ENCODE assay signal across 9 mouse cellular contexts in genomic region chr3:10126952-10127351, GRCm38 (mm10). TPM values are rescaled to one million over a fixed set of nuclear protein-coding genes. Genes with fewer than 3 reads are reported as not detected.
A peak's percentile ranks its signal among the peaks of the same experiment; 100 is the strongest.
DNase-seq lines count a peak whose midpoint lies in the region; ATAC-seq and TF ChIP-seq lines count a peak whose summit lies in the region.
"Had no signal": no experiment of that assay in that cellular context is flagged by ENCODE, and none has a peak within 500 bp of the region (broad histone marks: within the 10 kb centered on the region; RNA-seq: fewer than 3 reads in every experiment).

No protein-coding gene starts in this region.

- no peaks in the 10 kb centered on the region for H3K9me3 ChIP-seq in limb, embryonic 15.5 days
- no peaks in the 10 kb centered on the region for H3K9me3 ChIP-seq in limb, embryonic 10.5 days (replicated peaks)
- H3K9me3 ChIP-seq in forebrain, postnatal 0 days (ENCODE audit: low read length): no peaks in the 10 kb centered on the region
- H3K9me3 ChIP-seq: liver, embryonic 13.5 days had no signal

- H3K9ac ChIP-seq in limb, embryonic 15.5 days: no peak overlapping the region
- no peak overlapping the region for H3K9ac ChIP-seq in forebrain, postnatal 0 days
- H3K9ac ChIP-seq: liver, embryonic 13.5 days had no signal

- no peak overlapping the region for H3K4me3 ChIP-seq in limb, embryonic 15.5 days
- H3K4me3 ChIP-seq in limb, embryonic 10.5 days: no peak overlapping the region
- no peak overlapping the region for H3K4me3 ChIP-seq in forebrain, postnatal 0 days (ENCODE audit: low read depth, low read length)
- H3K4me3 ChIP-seq: liver, embryonic 13.5 days had no signal

- H3K27me3 ChIP-seq in limb, embryonic 15.5 days: no peaks in the 10 kb centered on the region
- no peaks in the 10 kb centered on the region for H3K27me3 ChIP-seq in limb, embryonic 10.5 days (ENCODE audit: low read depth, poor library complexity, severe bottlenecking)
- no peaks in the 10 kb centered on the region for H3K27me3 ChIP-seq in forebrain, postnatal 0 days (ENCODE audit: insufficient read depth, low read length)

- no peaks in the 10 kb centered on the region for H3K36me3 ChIP-seq in limb, embryonic 15.5 days
- H3K36me3 ChIP-seq in limb, embryonic 10.5 days: no peaks in the 10 kb centered on the region
- H3K36me3 ChIP-seq in forebrain, postnatal 0 days (ENCODE audit: insufficient read depth): no peaks in the 10 kb centered on the region
- H3K36me3 ChIP-seq: liver, embryonic 13.5 days had no signal

- WGBS in limb, embryonic 15.5 days: 56% methylated on average over 10 of the region's 10 CpGs
- 88% methylated on average over 10 of the region's 10 CpGs for WGBS in limb, embryonic 10.5 days
- WGBS in forebrain, postnatal 0 days: 39% methylated on average over 10 of the region's 10 CpGs

- ATAC-seq in limb, embryonic 15.5 days (ENCODE audit: insufficient number of reproducible peaks, low FRiP score, low TSS enrichment, low read depth): no peak
- peak; percentile 87 for ATAC-seq in forebrain, postnatal 0 days

- no peak overlapping the region for H3K4me2 ChIP-seq in limb, embryonic 15.5 days
- H3K4me2 ChIP-seq in forebrain, postnatal 0 days (ENCODE audit: low read depth): no peak overlapping the region
- H3K4me2 ChIP-seq: liver, embryonic 13.5 days had no signal

- 0 out of 2 replicates have a peak, but pooled peaks cover 2% of the 10 kb centered on the region for H3K4me1 ChIP-seq in limb, embryonic 15.5 days
- no peaks in the 10 kb centered on the region for H3K4me1 ChIP-seq in limb, embryonic 10.5 days
- H3K4me1 ChIP-seq in forebrain, postnatal 0 days (ENCODE audit: insufficient read depth): peaks cover 12% of the 10 kb centered on the region

- 0 out of 2 replicates have a peak overlapping the region, but pooled peaks have one; percentile 43 for H3K27ac ChIP-seq in limb, embryonic 15.5 days
- no peak overlapping the region for H3K27ac ChIP-seq in limb, embryonic 10.5 days
- H3K27ac ChIP-seq in forebrain, postnatal 0 days (ENCODE audit: low read depth, low read length): peak overlapping the region; percentile 57; the same call in 1 of the 2 replicates
- H3K27ac ChIP-seq: liver, embryonic 13.5 days had no signal

- no peak for TF ChIP-seq CTCF in forebrain, postnatal 0 days (IDR thresholded peaks at IDR 0.05; ENCODE audit: low read depth)

- no peak for DNase-seq in limb, embryonic 10.5 days (ENCODE audit: low spot score)
- peak; percentile 85 for DNase-seq in forebrain, postnatal 0 days
- peak; percentile 62 for DNase-seq in left cerebral cortex, adult 11 months (ENCODE audit: low spot score)
- DNase-seq in right cerebral cortex, postnatal 36 days (ENCODE audit: low spot score in 2 of 2): peak; percentile 49 to 60
- no peak for DNase-seq in urinary bladder, adult 2 months (ENCODE audit: low spot score)
- DNase-seq in adrenal gland, adult 2 months: no peak
- no peak for DNase-seq in gastrocnemius, adult 8-10 months (ENCODE audit: low spot score in 2 of 2)
- DNase-seq: liver, embryonic 13.5 days had no signal

RNA-seq across cellular contexts. Expression of gene Gm9833, which starts 39.0 kb away (rescaled TPM):
- polyA plus RNA-seq in limb, embryonic 15.5 days (2015; fragmentation: Nextera tagmentation; extraction: Ambion mirVana): 2.2 and 2.9 TPM in 2 replicates
- 3.5 and 4.5 TPM in 2 replicates for polyA plus RNA-seq in limb, embryonic 10.5 days (2016; fragmentation: Nextera tagmentation; extraction: Ambion mirVana)
- total RNA-seq in forebrain, postnatal 0 days (2014; rRNA removed): 11.3 and 12.2 TPM in 2 replicates
- polyA plus RNA-seq in forebrain, postnatal 0 days (2015; fragmentation: Nextera tagmentation; extraction: Ambion mirVana): 4.8 and 5.7 TPM in 2 replicates
- polyA plus RNA-seq in urinary bladder, adult 2 months (2012; rRNA removed): 1.6 and 1.7 TPM in 2 replicates
- total RNA-seq in adrenal gland, adult 2 months (2021): 1 to 10 TPM; 1.7 to 5.1 TPM
- polyA plus RNA-seq in adrenal gland, adult 2 months (2012; rRNA removed): not detected in 2 replicates
- under 1 TPM in 2 of 4 experiments, not detected in 2; 0.18 to 0.22 TPM for total RNA-seq in gastrocnemius, adult 8-10 months (2022)

Comparison
In these comparisons a context has a peak if more than half of its experiments do, and no peak if none do; other contexts are left out.
1. DNase-seq: peak in forebrain, postnatal 0 days (single experiment), left cerebral cortex, adult 11 months (single experiment) and right cerebral cortex, postnatal 36 days (2 of 2); none in limb, embryonic 10.5 days (single experiment), urinary bladder, adult 2 months (single experiment), adrenal gland, adult 2 months (single experiment) and gastrocnemius, adult 8-10 months (0 of 2).